Mouse (Mus musculus) lung, embryonic 16.5 days (tissue): ENCODE measurements around the gene 2010300C02Rik. TPM values are rescaled to one million over a fixed set of nuclear protein-coding genes. Genes with fewer than 3 reads are reported as not detected.

ENCODE experiments used
- ATAC-seq: fragments of 200-750 bp; cut with Nextera tagmentation; 2 replicates; pipeline ENCODE4 v1.8.0; 2017; ENCODE audit warnings: low read depth, mild to moderate bottlenecking, moderate library complexity
- H3K27ac ChIP-seq: fragments of 300-500 bp; sonication (generic); 2 replicates; pipeline ENCODE4 v1.5.1; 2014; ENCODE audit warnings: mild to moderate bottlenecking, control low read depth, low read length
- H3K27me3 ChIP-seq: fragments of 300-500 bp; sonication (generic); 2 replicates; pipeline ENCODE4 v1.6.1; 2014; ENCODE audit warnings: low read depth, low read length, mixed read lengths; ENCODE audit not compliant: control insufficient read depth, insufficient read depth
- H3K36me3 ChIP-seq: fragments of 300-500 bp; sonication (generic); 2 replicates; pipeline ENCODE4 v1.6.1; 2014; ENCODE audit warnings: low read length; ENCODE audit not compliant: control insufficient read depth, insufficient read depth
- H3K4me1 ChIP-seq: fragments of 300-500 bp; sonication (generic); replicated peaks from 2 replicates; pipeline ENCODE4 v1.6.1; 2014; ENCODE audit warnings: low read length, mixed read lengths; ENCODE audit not compliant: control insufficient read depth, insufficient read depth
- H3K4me2 ChIP-seq: fragments of 300-500 bp; sonication (generic); 2 replicates; pipeline ENCODE4 v1.6.1; 2014; ENCODE audit warnings: low read depth, low read length, control low read depth
- H3K4me3 ChIP-seq: fragments of 300-500 bp; sonication (generic); 2 replicates; pipeline ENCODE4 v1.5.1; 2014; ENCODE audit warnings: mild to moderate bottlenecking, low read length, control low read depth
- H3K9ac ChIP-seq: fragments of 300-500 bp; sonication (generic); 2 replicates; pipeline ENCODE4 v1.6.1; 2014; ENCODE audit warnings: low read length, control low read depth
- H3K9me3 ChIP-seq: fragments of 300-500 bp; sonication (generic); 2 replicates; pipeline ENCODE4 v1.6.1; 2016; ENCODE audit warnings: low read length; ENCODE audit not compliant: control insufficient read depth
- WGBS: fragments of 180-500 bp; shearing (Covaris S2); extraction: QIAGEN DNeasy Blood & Tissue Kit; methylation state at CpG from one replicate; pipeline ENCODE4 v1.1.7; 2014; 5-methylcytosine and 5-hydroxymethylcytosine counted together
- polyA plus RNA-seq: library from polyadenylated mRNA; unstranded; fragments of >200 nt; fragmentation: Nextera tagmentation; extraction: Ambion mirVana; gene quantifications from 2 replicates; pipeline ENCODE4 v1.2.1, GENCODE M21; 2015

The 2010300C02Rik gene
- polyA plus RNA-seq, 1 experiment from 2014 or later, result 13.0 TPM

GRCm38 (mm10) chr1:37735932-37736331 is 16.0 kb upstream of the 2010300C02Rik start:
- ATAC-seq, result no peak
- H3K36me3 ChIP-seq, result no peaks in the 10 kb centered on the region
- H3K4me3 ChIP-seq, result no peak overlapping the region
- WGBS, result 81% methylated on average over 5 of the region's 5 CpGs
- H3K27ac ChIP-seq, result no peak overlapping the region
- no peaks in the 10 kb centered on the region for H3K9me3 ChIP-seq
- H3K4me1 ChIP-seq, result no peaks in the 10 kb centered on the region
- H3K9ac ChIP-seq, result no peak overlapping the region
- H3K27me3 ChIP-seq, result no peaks in the 10 kb centered on the region
- no peak overlapping the region for H3K4me2 ChIP-seq

- no peaks in the 10 kb centered on the region for H3K9me3 ChIP-seq
- H3K27ac ChIP-seq, result no peak overlapping the region
- no peaks in the 10 kb centered on the region for H3K4me1 ChIP-seq
- no peak overlapping the region for H3K9ac ChIP-seq
- H3K4me2 ChIP-seq, result no peak overlapping the region
- no peak overlapping the region for H3K4me3 ChIP-seq
- H3K36me3 ChIP-seq, result no peaks in the 10 kb centered on the region
- H3K27me3 ChIP-seq, result no peaks in the 10 kb centered on the region
- ATAC-seq, result no peak
- WGBS, result 54% methylated on average over 7 of the region's 7 CpGs
Measured at GRCm38 (mm10) chr1:37734841-37735240, 15.0 kb upstream of the 2010300C02Rik start.

DNA sequence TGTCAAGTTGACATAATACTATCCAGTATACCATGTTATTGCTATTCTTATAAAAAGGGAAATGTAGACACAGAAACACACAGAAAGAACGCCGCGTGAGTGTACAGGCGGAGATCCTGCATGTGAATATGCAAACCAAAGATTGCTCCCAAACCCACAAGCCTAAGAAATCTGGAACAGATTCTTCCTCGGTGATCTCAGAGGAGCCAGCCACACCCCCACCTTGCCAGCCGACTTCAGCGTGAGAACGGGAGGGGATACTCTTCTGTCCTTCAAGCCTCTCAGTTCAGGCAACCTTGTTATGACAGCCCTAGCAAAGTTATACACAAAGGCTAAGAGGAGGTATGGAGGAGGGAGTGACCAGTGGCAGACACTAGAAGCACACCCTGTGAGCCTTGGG is 9.5 kb upstream of the 2010300C02Rik start:
- Histone ChIP-seq H3K27me3 (no peaks in the 10 kb centered on the region), H3K4me3 (no peak overlapping the region), H3K4me2 (no peak overlapping the region), H3K9ac (no peak overlapping the region), H3K36me3 (no peaks in the 10 kb centered on the region), H3K4me1 (no peaks in the 10 kb centered on the region), H3K9me3 (no peaks in the 10 kb centered on the region), H3K27ac (no peak overlapping the region)
- WGBS, result 85% methylated on average over 8 of the region's 8 CpGs
- no peak for ATAC-seq

- no peaks in the 10 kb centered on the region for H3K27me3 ChIP-seq
- no peak overlapping the region for H3K9ac ChIP-seq
- no peak overlapping the region for H3K4me3 ChIP-seq
- no peak overlapping the region for H3K27ac ChIP-seq
- no peak overlapping the region for H3K4me2 ChIP-seq
- H3K36me3 ChIP-seq, result no peaks in the 10 kb centered on the region
- no peak for ATAC-seq
- WGBS, result 58% methylated on average over 10 of the region's 10 CpGs
- H3K9me3 ChIP-seq, result no peaks in the 10 kb centered on the region
- no peaks in the 10 kb centered on the region for H3K4me1 ChIP-seq
Measured at GRCm38 (mm10) chr1:37728053-37728452, 8.2 kb upstream of the 2010300C02Rik start.

DNA sequence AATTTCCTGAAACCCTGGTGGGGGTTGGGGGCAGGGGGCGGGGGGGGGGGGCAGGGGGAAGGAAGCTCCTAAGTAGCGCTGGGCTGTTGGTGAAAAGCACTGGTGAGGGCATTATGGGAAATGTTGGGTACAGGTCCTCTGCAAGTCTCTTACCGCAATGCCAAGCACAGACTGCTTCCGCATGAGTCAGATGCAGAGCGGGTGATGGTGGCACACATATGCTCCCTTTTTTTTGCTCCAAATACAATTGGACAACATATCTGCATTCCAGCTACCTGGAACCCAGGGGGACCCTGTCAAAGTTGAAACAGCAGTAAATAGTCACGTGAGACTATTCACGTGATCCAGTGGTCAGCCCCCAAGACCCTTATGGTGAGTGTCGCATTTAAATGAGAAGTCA is 7.3 kb upstream of the 2010300C02Rik start:
- 85% methylated on average over 8 of the region's 8 CpGs for WGBS
- no peak overlapping the region for H3K9ac ChIP-seq
- no peak for ATAC-seq
- H3K4me3 ChIP-seq, result no peak overlapping the region
- no peak overlapping the region for H3K4me2 ChIP-seq
- H3K36me3 ChIP-seq, result no peaks in the 10 kb centered on the region
- H3K27ac ChIP-seq, result no peak overlapping the region
- H3K9me3 ChIP-seq, result no peaks in the 10 kb centered on the region
- no peaks in the 10 kb centered on the region for H3K4me1 ChIP-seq
- no peaks in the 10 kb centered on the region; the same call in 1 of the 2 replicates for H3K27me3 ChIP-seq

DNA sequence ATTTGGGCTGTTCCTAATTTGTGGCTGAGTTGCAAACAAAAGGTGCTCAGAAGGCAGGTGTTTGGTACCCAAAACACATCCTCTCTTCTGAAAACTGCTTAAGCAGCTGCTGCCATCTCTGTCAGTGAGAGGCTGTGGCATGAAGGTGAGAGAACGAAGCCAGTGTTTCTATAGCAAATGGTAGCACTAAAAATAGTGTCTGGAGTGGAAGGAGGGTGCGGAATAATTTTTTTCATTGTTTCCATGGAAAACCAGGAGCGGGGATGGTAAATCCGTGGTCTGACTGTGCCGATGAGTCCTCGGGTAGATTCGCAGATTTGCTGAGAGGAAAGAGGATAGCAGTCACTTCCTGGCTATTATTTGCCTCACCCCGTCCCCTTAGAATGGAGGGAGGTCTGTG is 6.5 kb upstream of the 2010300C02Rik start:
- ATAC-seq, result no peak
- H3K4me1 ChIP-seq, result no peaks in the 10 kb centered on the region
- H3K27me3 ChIP-seq, result no peaks in the 10 kb centered on the region; the same call in 1 of the 2 replicates
- no peak overlapping the region for H3K9ac ChIP-seq
- H3K36me3 ChIP-seq, result no peaks in the 10 kb centered on the region
- no peak overlapping the region for H3K27ac ChIP-seq
- 65% methylated on average over 8 of the region's 8 CpGs for WGBS
- no peak overlapping the region for H3K4me3 ChIP-seq
- no peaks in the 10 kb centered on the region for H3K9me3 ChIP-seq
- no peak overlapping the region for H3K4me2 ChIP-seq

GRCm38 (mm10) chr1:37725880-37726279 is 6.0 kb upstream of the 2010300C02Rik start:
- H3K9ac ChIP-seq, result no peak overlapping the region
- no peak overlapping the region for H3K4me3 ChIP-seq
- no peak for ATAC-seq
- no peaks in the 10 kb centered on the region for H3K36me3 ChIP-seq
- H3K27ac ChIP-seq, result no peak overlapping the region
- no peaks in the 10 kb centered on the region for H3K4me1 ChIP-seq
- H3K9me3 ChIP-seq, result no peaks in the 10 kb centered on the region
- no peak overlapping the region for H3K4me2 ChIP-seq
- 52% methylated on average over 12 of the region's 12 CpGs for WGBS
- no peaks in the 10 kb centered on the region; the same call in 1 of the 2 replicates for H3K27me3 ChIP-seq

DNA sequence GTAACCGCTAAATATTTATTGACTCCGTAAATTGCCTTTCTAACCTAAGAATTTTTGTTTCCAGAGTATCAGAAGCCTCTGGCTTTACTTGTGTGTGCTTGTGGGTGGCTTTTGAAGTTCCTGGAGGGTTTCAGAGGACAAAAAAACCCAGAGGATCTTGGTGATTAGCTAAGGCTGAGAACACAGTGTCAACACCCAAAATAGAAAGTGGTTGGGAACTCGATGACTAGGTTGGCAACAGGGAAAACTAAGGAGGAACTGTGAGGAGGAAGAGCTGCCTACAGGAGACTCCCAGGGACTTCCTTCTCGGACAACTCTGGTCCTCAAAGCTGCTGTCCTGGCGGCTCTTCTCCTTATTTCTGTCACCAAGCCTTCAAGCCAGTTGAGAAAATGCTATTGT is 1.2 kb upstream of the 2010300C02Rik start:
- Histone ChIP-seq H3K4me3 (no peak overlapping the region), H3K4me2 (no peak overlapping the region), H3K27me3 (peaks cover 3% of the 10 kb centered on the region; the same call in 1 of the 2 replicates), H3K9me3 (no peaks in the 10 kb centered on the region), H3K4me1 (no peaks in the 10 kb centered on the region; the same call in 1 of the 2 replicates), H3K27ac (no peak overlapping the region), H3K9ac (no peak overlapping the region), H3K36me3 (no peaks in the 10 kb centered on the region)
- ATAC-seq, result no peak
- WGBS, result 61% methylated on average over 5 of the region's 5 CpGs

DNA sequence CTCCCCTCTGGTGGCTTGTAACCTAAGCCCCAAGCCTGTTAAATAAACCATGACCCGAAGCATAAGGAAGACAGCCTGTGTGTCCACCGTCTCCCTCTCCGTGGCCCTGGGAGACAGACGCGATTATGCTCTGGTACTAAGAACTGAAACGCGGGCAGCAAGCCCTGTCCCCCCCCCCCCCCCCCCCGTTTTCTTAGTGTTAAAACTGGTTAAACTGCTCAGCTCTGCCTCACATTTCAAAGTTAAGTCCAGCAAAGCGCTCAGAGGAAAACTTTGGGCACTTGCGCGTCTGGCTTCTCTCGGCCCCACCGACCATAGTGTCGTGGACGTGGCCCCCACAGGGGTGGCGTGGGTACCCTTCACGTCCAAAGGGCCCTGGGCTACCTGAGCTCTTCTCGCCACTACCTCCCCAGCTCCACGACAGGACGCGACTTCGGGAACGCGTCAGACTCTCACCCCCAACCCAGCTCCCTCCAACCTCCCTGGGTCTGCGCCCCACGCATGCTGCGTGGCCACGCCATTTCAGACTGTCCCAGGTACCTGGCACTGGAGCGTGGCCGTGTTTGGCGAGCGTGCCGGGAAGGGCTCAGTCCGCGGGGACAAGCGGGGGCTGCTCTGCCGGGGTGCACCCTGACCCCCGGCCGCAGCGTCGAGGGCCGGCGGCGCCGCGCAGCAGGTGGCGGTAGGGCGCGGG is 708 bp downstream of the 2010300C02Rik start:
- no peaks in the 10 kb centered on the region for H3K36me3 ChIP-seq
- WGBS, result 2% methylated on average over 47 of the region's 49 CpGs
- H3K27me3 ChIP-seq, result peaks cover 3% of the 10 kb centered on the region; the same call in 1 of the 2 replicates
- H3K9ac ChIP-seq, result peak overlapping the region; percentile 76
- H3K4me3 ChIP-seq, result peak overlapping the region; percentile 66
- no peaks in the 10 kb centered on the region; the same call in 1 of the 2 replicates for H3K4me1 ChIP-seq
- peak overlapping the region; percentile 82 for H3K27ac ChIP-seq
- no peaks in the 10 kb centered on the region for H3K9me3 ChIP-seq
- peak overlapping the region; percentile 88 for H3K4me2 ChIP-seq
- ATAC-seq, result peak; percentile 56
